Comparison of ENCODE assay signal across 1 mouse cellular context in the genomic region with DNA sequence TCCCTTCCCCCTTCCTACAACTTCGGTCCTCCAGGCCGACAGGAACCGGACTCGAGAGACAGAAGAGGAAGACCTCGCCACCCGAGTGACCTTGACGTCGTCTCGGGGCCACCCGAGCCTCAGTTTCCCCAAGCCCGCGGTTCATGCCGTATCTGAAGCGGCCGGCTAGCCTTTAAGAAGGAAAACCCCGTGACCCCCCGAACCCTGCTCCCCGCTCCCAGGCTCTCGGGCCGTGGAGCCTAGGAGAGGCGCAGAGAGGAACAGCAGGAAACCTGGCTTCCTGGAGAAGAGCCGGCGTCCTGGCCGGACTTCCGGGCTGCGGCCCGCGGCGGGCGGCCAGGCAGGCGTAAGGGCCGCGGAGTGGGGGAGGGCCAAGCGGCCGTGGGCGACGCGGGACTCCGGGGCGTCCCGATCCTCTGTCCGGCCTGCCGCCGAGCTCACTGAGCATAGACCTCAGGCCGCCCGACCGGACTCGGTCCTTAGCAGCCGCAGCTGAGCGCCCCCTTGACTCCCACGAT.
TF ChIP-seq lines count a peak whose summit lies in the region.

No protein-coding gene starts in this region.

TF ChIP-seq in CH12.LX, 34 proteins besides CTCF, POLR2A, EP300 and RAD21:
- no peak for TF ChIP-seq POLR2AphosphoS2 (IDR thresholded peaks at IDR 0.05; ENCODE audit: low read depth, low read length)
- TF ChIP-seq ELF1 (IDR thresholded peaks at IDR 0.05; ENCODE audit: low read depth, low read length), result peak; percentile 8; the same call in 1 of the 2 replicates
- TF ChIP-seq CHD2 (IDR thresholded peaks at IDR 0.05; ENCODE audit: low read length), result peak; percentile 40; the same call in 1 of the 2 replicates
- no peak for TF ChIP-seq TCF12 (IDR thresholded peaks at IDR 0.05; ENCODE audit: low read depth, low read length)
- TF ChIP-seq CHD1 (IDR thresholded peaks at IDR 0.05; ENCODE audit: low read depth, low read length), result peak; percentile 53; the same call in 1 of the 2 replicates
